Mouse (Mus musculus): Measurements from ENCODE around the gene Fam189a2. TPM values are rescaled to one million over a fixed set of nuclear protein-coding genes. Genes with fewer than 3 reads are reported as not detected.

Fam189a2 gene
- polyA plus RNA-seq, 1 experiment = 6.4 TPM

DNA sequence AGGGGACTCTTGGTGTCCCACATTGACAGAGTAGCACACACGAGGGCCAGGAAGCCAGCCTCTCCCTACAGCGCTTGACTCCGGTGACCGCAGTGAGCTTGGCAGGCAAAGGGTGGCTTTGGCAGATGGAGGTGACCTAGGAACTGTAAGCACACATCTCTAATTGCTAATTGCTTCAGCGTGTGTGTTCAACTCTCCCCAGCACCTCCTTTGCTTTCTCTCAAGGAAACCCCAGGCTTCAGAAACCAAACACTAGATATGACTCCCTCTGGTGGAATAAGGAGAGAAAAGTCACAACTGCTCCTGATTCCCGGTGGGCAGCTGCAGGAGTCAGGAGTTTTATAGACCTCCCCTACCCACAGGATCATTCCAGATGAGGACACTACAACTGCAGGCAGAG lies 71.9 kb downstream of the Fam189a2 start:
- no peak for TF ChIP-seq POLR2A (IDR thresholded peaks at IDR 0.05; ENCODE audit: low read depth, low read length)
- no peak for TF ChIP-seq CTCF (IDR thresholded peaks at IDR 0.05; ENCODE audit: extremely low read depth, insufficient read length, insufficient replicate concordance, low read depth, low read length)
- Histone ChIP-seq H3K36me3 (ENCODE audit: control insufficient read depth, insufficient read depth, low read length) (no peaks in the 10 kb centered on the region), H3K4me1 (ENCODE audit: control insufficient read depth, insufficient read depth, insufficient read length, low read length) (no peaks in the 10 kb centered on the region), H3K4me3 (ENCODE audit: low read depth, low read length) (no peak overlapping the region), H3K27me3 (ENCODE audit: control insufficient read depth, insufficient read depth, low read length) (no peaks in the 10 kb centered on the region), H3K27ac (ENCODE audit: insufficient read depth, low read depth, low read length) (no peak overlapping the region)
- 52% methylated on average over 6 of the region's 6 CpGs for WGBS

DNA sequence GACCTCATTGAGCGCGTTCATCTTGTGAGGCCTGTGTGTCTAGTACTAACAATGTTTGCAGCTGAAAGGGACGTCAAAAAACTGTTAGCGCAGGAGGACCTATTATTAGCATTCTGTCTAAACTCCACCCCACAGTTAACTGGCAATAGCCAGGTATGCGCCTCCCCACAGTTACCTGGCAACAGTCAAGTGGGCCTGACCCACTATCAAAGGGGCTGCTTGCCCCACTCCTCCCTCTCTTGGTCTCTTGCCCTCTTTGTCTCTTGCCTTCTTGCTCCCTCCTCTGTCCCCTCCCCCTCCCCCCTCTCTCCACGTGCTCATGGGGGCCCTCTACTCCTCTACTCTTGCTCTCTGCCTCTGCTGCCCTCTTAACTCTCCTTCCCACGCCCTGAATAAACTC lies 73.3 kb downstream of the Fam189a2 start:
- Histone ChIP-seq H3K4me1 (ENCODE audit: control insufficient read depth, insufficient read depth, insufficient read length, low read length) (no peaks in the 10 kb centered on the region), H3K4me3 (ENCODE audit: low read depth, low read length) (no peak overlapping the region), H3K36me3 (ENCODE audit: control insufficient read depth, insufficient read depth, low read length) (no peaks in the 10 kb centered on the region), H3K27ac (ENCODE audit: insufficient read depth, low read depth, low read length) (no peak overlapping the region), H3K27me3 (ENCODE audit: control insufficient read depth, insufficient read depth, low read length) (no peaks in the 10 kb centered on the region)
- 69% methylated on average over 7 of the region's 7 CpGs for WGBS
- TF ChIP-seq CTCF (IDR thresholded peaks at IDR 0.05; ENCODE audit: extremely low read depth, insufficient read length, insufficient replicate concordance, low read depth, low read length) (no peak), POLR2A (IDR thresholded peaks at IDR 0.05; ENCODE audit: low read depth, low read length) (no peak)

DNA sequence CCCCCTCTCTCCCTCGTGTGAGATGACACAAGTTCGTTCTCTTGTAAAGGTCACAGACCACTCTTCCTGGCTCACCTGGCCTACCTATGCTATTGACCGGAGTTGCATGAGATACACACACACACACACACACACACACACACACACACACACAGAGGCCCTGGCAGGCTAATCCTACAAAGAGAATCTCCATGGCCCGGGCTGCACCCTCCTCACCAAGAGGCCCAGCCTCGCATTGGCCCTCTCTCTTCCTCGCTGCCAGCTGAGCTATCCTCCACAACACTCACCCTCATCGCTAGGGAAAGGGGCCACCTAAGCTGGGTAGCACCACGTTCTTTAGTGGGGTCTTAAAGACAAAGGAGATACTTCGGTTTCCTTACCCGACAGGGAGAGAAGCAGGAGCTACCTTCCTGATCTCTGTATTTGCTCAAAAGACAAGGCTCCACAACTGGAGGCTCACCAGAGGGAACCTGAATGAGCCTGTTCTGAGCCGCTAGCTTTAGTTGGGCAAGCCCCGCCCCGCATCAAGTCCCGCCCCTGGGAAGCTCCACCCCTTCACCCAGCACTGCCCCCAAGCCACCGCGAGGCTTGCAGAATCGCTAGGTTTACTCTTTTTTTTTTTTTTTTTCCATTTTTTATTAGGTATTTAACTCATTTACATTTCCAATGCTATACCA lies 74.4 kb downstream of the Fam189a2 start:
- TF ChIP-seq POLR2A (IDR thresholded peaks at IDR 0.05; ENCODE audit: low read depth, low read length) (no peak), CTCF (IDR thresholded peaks at IDR 0.05; ENCODE audit: extremely low read depth, insufficient read length, insufficient replicate concordance, low read depth, low read length) (no peak)
- H3K27me3 ChIP-seq (ENCODE audit: control insufficient read depth, insufficient read depth, low read length) = no peaks in the 10 kb centered on the region
- H3K4me1 ChIP-seq (ENCODE audit: control insufficient read depth, insufficient read depth, insufficient read length, low read length) = no peaks in the 10 kb centered on the region
- 57% methylated on average over 17 of the region's 17 CpGs for WGBS
- no peaks in the 10 kb centered on the region for H3K36me3 ChIP-seq (ENCODE audit: control insufficient read depth, insufficient read depth, low read length)
- no peak overlapping the region for H3K4me3 ChIP-seq (ENCODE audit: low read depth, low read length)
- no peak overlapping the region for H3K27ac ChIP-seq (ENCODE audit: insufficient read depth, low read depth, low read length)

DNA sequence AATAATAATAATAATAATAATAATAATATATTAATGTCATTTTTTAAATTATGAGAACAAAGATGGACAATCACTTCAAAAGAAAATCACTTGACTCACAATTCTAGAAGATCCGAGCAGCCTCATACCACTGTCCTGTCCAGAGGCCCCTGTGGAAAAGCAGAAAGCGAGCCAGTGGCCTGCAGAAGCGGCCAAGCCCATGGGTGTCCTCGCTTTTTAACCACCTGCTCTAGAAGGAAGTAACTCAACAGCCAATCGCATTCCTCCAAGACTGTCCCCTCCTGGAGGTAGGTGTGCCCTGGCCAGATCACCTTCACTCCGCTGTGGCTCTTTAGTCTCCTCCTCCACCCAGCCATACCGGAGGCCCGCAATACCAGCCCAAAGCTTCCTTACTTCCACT lies 75.4 kb downstream of the Fam189a2 start:
- no peak for TF ChIP-seq POLR2A (IDR thresholded peaks at IDR 0.05; ENCODE audit: low read depth, low read length)
- TF ChIP-seq CTCF (IDR thresholded peaks at IDR 0.05; ENCODE audit: extremely low read depth, insufficient read length, insufficient replicate concordance, low read depth, low read length) = no peak
- no peaks in the 10 kb centered on the region for H3K36me3 ChIP-seq (ENCODE audit: control insufficient read depth, insufficient read depth, low read length)
- WGBS = 79% methylated on average over 8 of the region's 8 CpGs
- H3K27ac ChIP-seq (ENCODE audit: insufficient read depth, low read depth, low read length) = no peak overlapping the region
- no peaks in the 10 kb centered on the region for H3K4me1 ChIP-seq (ENCODE audit: control insufficient read depth, insufficient read depth, insufficient read length, low read length)
- H3K27me3 ChIP-seq (ENCODE audit: control insufficient read depth, insufficient read depth, low read length) = no peaks in the 10 kb centered on the region
- no peak overlapping the region for H3K4me3 ChIP-seq (ENCODE audit: low read depth, low read length)

DNA sequence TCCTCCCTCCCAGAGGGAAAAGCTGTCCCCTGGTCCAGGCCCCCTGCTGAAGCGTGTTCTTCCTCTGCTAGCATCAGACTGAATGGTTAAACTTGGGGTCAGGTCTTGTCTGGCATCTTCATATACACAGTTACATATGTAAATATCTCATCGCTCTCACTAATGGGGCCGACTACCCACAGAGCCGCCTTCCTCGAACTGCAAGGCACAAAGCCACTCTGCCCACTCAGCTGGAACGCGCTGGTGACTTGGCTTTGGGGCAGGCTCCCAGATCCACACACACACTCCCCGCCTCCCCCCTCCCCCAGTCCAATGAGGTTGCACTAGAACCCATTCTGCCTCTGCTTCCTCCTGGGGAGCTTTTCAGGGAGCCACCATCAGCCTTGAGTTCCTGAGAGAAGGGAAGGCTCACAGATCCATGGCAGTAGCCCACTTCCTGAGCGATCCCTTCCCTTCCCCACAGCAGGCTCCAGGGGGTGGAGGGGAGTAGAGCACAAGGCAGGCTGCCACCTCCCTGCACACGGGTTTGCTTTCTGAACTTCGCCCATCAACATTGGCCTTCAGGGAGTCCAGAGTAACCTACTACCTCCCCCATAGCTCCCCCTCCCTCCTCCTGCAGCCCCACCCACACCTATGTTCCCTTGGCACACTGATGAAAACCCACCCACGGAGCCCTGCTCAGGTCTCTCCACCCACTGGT lies 82.4 kb downstream of the Fam189a2 start:
- TF ChIP-seq CTCF (IDR thresholded peaks at IDR 0.05; ENCODE audit: extremely low read depth, insufficient read length, insufficient replicate concordance, low read depth, low read length) (no peak), POLR2A (IDR thresholded peaks at IDR 0.05; ENCODE audit: low read depth, low read length) (no peak)
- Histone ChIP-seq H3K4me1 (ENCODE audit: control insufficient read depth, insufficient read depth, insufficient read length, low read length) (peaks cover 6% of the 10 kb centered on the region), H3K27ac (ENCODE audit: insufficient read depth, low read depth, low read length) (no peak overlapping the region), H3K4me3 (ENCODE audit: low read depth, low read length) (no peak overlapping the region), H3K27me3 (ENCODE audit: control insufficient read depth, insufficient read depth, low read length) (no peaks in the 10 kb centered on the region), H3K36me3 (ENCODE audit: control insufficient read depth, insufficient read depth, low read length) (no peaks in the 10 kb centered on the region)
- 45% methylated on average over 12 of the region's 12 CpGs for WGBS

DNA sequence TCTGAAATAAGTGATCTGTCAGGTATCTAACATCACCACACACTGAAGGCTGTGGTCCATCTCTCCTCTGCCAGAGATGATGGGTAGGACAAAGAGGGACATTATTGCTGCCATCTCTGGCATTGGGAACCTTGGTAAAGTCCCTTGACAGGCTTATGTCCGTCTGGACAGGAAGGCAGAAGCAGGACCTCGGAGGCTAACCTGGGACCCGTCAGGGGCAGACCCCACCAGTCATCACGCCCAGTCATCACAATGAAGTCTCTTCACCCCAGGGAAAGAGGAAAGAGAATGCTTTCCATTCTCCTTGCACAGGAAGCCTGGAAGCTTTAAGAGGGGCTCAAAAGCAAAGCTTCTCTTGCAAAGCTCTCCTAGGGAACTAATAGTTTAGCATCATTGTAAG lies 82.9 kb downstream of the Fam189a2 start:
- 75% methylated on average over 4 of the region's 4 CpGs for WGBS
- TF ChIP-seq CTCF (IDR thresholded peaks at IDR 0.05; ENCODE audit: extremely low read depth, insufficient read length, insufficient replicate concordance, low read depth, low read length) = no peak
- TF ChIP-seq POLR2A (IDR thresholded peaks at IDR 0.05; ENCODE audit: low read depth, low read length) = no peak
- Histone ChIP-seq H3K36me3 (ENCODE audit: control insufficient read depth, insufficient read depth, low read length) (no peaks in the 10 kb centered on the region), H3K27ac (ENCODE audit: insufficient read depth, low read depth, low read length) (no peak overlapping the region), H3K4me1 (ENCODE audit: control insufficient read depth, insufficient read depth, insufficient read length, low read length) (peaks cover 6% of the 10 kb centered on the region), H3K4me3 (ENCODE audit: low read depth, low read length) (no peak overlapping the region), H3K27me3 (ENCODE audit: control insufficient read depth, insufficient read depth, low read length) (no peaks in the 10 kb centered on the region)

DNA sequence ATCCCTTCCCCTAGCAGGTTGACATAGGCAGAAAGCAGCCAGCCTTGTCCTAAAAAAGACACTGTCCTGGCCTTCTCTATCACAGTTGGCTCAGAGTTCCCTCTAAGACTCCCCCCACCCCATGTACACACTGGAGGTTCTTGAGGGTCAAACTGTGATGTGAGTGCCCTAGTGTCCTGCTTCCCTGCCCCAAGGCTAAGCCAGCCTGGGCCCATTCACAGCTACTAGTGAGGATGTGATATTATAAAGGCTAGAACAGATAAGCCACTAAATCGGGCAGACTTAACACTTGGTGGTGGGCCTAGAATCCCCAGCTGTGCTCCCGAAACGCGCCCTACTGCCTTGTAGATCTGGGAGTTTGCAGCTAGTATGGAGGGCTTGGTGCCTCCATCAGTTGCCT lies 84.1 kb downstream of the Fam189a2 start:
- 84% methylated on average over 4 of the region's 4 CpGs for WGBS
- Histone ChIP-seq H3K27ac (ENCODE audit: insufficient read depth, low read depth, low read length) (no peak overlapping the region), H3K4me3 (ENCODE audit: low read depth, low read length) (no peak overlapping the region), H3K4me1 (ENCODE audit: control insufficient read depth, insufficient read depth, insufficient read length, low read length) (peaks cover 6% of the 10 kb centered on the region), H3K27me3 (ENCODE audit: control insufficient read depth, insufficient read depth, low read length) (no peaks in the 10 kb centered on the region), H3K36me3 (ENCODE audit: control insufficient read depth, insufficient read depth, low read length) (no peaks in the 10 kb centered on the region)
- TF ChIP-seq POLR2A (IDR thresholded peaks at IDR 0.05; ENCODE audit: low read depth, low read length) (no peak), CTCF (IDR thresholded peaks at IDR 0.05; ENCODE audit: extremely low read depth, insufficient read length, insufficient replicate concordance, low read depth, low read length) (no peak)
